Mouse (Mus musculus): ENCODE results near the gene Gm17657. TPM values are rescaled to one million over a fixed set of nuclear protein-coding genes. Genes with fewer than 3 reads are reported as not detected.

Gene Gm17657
- polyA plus RNA-seq (2015; fragmentation: Nextera tagmentation; extraction: Ambion mirVana), result not detected in 2 replicates

DNA sequence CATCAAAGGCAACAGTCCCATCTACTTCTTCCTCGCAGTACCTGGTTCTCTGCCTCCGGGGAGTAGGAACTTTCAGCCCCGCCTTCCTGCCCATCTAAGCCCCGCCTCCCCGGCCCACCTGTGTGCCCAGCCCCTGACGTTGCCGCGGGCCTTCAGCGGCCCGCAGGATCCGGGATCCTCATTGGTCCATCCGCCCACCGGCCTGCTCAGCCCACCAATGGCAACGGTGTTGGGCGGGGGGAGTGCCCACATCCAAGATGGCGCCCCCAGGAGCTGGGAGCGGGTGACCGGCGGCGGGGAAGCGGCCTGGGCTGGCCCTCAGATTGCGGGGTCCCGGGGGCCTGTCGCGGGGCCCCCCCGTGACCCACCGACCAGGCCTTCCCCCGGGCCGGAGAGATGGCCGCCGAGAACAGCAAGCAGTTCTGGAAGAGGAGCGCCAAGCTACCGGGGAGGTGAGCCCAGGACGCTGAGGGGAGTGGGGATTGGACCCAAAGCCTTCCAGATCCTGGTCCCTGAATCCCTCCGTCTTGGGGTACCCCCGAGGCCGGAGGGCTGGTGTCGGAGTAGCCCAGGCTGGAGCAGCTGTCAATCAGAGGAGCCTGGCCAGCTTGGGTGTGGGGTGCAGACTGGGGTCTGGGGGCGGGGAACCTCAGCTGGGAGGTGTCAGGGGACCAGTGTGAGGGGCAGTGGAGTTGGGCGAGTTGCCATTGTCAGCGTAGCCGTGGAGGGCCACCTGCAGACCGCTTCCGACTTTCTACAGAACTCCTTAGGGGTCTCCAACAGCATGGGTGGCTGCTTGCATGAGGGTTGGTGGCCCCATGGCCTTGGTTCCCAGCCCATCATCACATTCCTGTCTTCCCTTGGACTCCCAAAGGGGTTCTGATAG, at the start of gene Gm17657, which contains the start of gene Tbc1d22b:
Gm17657 (minus strand) TSS at position 96 of the 886 bp plus-strand sequence.
Tbc1d22b (plus strand) TSS at position 243 of the 886 bp plus-strand sequence.

DNA sequence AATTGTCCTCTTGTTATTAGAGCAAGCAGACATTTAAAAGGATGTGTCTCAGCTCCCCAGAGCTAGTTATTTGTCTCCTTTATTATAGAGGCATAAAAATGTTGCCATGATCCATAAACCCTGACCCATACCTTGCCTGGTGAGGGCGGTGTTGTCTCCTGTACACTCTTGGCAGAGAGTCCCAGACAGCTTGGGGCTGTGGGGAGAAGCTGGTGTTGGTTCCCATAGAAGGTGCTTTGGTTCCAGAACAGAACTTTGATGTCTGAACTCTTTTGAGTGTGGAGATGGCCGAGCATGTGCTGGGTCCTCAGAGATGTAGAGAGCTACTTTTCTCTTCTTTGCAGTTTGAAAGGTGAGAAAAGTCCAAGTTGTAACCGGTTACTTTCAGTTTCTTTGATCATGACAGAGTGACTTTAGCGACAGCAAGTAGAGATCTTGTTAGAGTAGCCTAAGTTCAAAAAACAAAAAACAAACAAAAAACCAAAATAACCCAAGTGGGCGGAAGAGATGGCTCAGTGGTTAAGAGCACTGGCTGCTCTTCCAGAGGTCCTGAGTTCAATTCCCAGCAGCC, 2.8 kb upstream of the Gm17657 start, which contains the start of gene Tmem217:
Tmem217 (minus strand) TSS at position 224 of the 571 bp plus-strand sequence.

DNA sequence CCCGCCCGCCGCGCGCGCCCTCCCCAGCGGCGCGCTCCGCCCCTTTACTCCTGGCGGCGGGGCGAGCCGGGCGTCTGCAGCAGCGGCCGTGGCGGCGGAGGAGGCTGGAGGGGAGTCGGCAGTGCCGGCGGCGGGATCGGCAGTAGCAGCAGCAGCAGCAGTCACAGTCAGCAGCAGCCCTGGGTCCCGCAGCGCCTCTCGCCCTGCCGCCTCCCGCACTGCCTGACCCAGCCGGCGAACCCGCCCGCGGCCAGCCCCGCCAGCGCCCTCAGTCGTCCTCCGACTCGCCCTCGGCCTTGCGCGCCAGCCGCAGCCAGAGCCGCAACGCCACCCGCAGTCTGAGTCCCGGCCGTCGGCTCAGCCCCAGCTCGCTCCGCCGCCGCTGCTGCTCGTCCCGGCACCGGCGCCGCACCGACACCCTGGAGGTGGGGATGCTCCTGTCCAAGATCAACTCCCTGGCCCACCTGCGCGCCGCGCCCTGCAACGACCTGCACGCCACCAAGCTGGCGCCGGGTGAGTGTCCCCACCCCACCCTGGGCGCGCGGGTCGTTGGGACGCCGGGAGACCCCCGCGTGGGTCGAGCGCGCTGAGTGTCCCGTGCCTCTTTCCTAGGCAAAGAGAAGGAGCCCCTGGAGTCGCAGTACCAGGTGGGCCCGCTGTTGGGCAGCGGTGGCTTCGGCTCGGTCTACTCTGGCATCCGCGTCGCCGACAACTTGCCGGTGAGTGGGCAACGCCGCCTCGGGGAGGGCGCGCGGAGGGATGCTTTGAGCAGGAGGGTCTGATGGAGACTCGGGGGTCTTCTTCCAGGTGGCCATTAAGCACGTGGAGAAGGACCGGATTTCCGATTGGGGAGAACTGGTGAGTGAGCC, 58.5 kb downstream of the Gm17657 start, which contains the start of gene Pim1:
Pim1 (plus strand) TSS at position 41 of the 869 bp plus-strand sequence.

Small RNA genes within 50 kb of the gene (microRNA-seq; reads per million reads assigned to microRNA genes)
- 0 reads per million in 2 experiments for gene Mir7667

Other genes starting within 250 kb of the Gm17657 start
- gene Pi16, start 232.0 kb downstream of the Gm17657 start, polyA plus RNA-seq (2015; fragmentation: Nextera tagmentation; extraction: Ambion mirVana), result 11.8 and 15.1 TPM in 2 replicates
- gene Mtch1, start 201.7 kb downstream of the Gm17657 start, polyA plus RNA-seq (2015; fragmentation: Nextera tagmentation; extraction: Ambion mirVana), result 185 and 194 TPM in 2 replicates
- gene Fgd2, start 188.7 kb downstream of the Gm17657 start, polyA plus RNA-seq (2015; fragmentation: Nextera tagmentation; extraction: Ambion mirVana), result 4.5 and 5.5 TPM in 2 replicates
- 14.2 and 14.9 TPM in 2 replicates for gene Pim1, start 58.9 kb downstream of the Gm17657 start, polyA plus RNA-seq (2015; fragmentation: Nextera tagmentation; extraction: Ambion mirVana)
- 4.4 and 4.6 TPM in 2 replicates for gene Tbc1d22b, start 147 bp upstream of the Gm17657 start, polyA plus RNA-seq (2015; fragmentation: Nextera tagmentation; extraction: Ambion mirVana)
- gene Tmem217, start 2.7 kb upstream of the Gm17657 start, polyA plus RNA-seq (2015; fragmentation: Nextera tagmentation; extraction: Ambion mirVana), result 0.12 and 0.33 TPM in 2 replicates
- 39.4 and 41.7 TPM in 2 replicates for gene Rnf8, start 65.2 kb upstream of the Gm17657 start, polyA plus RNA-seq (2015; fragmentation: Nextera tagmentation; extraction: Ambion mirVana)
- 0.68 and 1.1 TPM in 2 replicates for gene Gm28043, start 65.2 kb upstream of the Gm17657 start, polyA plus RNA-seq (2015; fragmentation: Nextera tagmentation; extraction: Ambion mirVana)
- gene Cmtr1, start 111.0 kb upstream of the Gm17657 start, polyA plus RNA-seq (2015; fragmentation: Nextera tagmentation; extraction: Ambion mirVana), result 64.7 and 69.2 TPM in 2 replicates
- gene Ccdc167, start 167.4 kb upstream of the Gm17657 start, polyA plus RNA-seq (2015; fragmentation: Nextera tagmentation; extraction: Ambion mirVana), result 3.2 and 4.1 TPM in 2 replicates